Mouse (Mus musculus): ENCODE measurements around the gene Rnf123. TPM values are rescaled to one million over a fixed set of nuclear protein-coding genes. Genes with fewer than 3 reads are reported as not detected.

Rnf123 gene
- total and polyA plus RNA-seq, 2 experiments = 19.6 to 97.5 TPM

DNA sequence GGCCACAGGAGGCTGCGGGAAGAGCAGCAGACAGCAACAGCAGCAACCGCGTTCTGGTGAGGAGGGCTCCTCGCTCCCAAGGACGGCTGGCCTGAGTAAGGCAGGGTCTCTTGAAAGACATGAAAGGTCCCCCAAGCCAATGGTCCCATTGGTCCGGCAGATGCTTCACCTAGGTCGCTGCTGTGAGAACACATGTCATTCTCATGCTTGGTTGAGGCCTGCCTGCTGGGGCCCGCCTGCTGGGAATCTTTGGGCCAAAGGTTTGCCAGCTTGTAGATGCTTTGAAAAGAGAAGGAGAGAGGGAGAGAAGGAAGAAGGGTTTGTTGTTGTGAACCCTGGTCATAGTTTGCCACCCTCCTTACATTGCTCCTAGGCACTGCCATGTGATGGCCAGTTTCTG lies 16.5 kb upstream of the Rnf123 start:
- Histone ChIP-seq H3K27me3 (ENCODE audit: control insufficient read depth, insufficient read depth, low read length) (no peaks in the 10 kb centered on the region), H3K36me3 (ENCODE audit: control insufficient read depth, insufficient read depth, low read length) (no peaks in the 10 kb centered on the region), H3K4me3 (ENCODE audit: insufficient read depth, low read depth, low read length) (no peak overlapping the region), H3K79me2 (ENCODE audit: control insufficient read depth, insufficient read depth, low read length) (no peaks in the 10 kb centered on the region), H3K4me1 (ENCODE audit: control insufficient read depth, insufficient read depth, low read length) (peaks cover 3% of the 10 kb centered on the region; the same call in 1 of the 2 replicates), H3K9ac (ENCODE audit: low read depth, low read length) (no peak overlapping the region), H3K27ac (replicated peaks; ENCODE audit: insufficient read depth, low read depth, low read length) (no peak overlapping the region)
- DNase-seq (ENCODE audit: extremely low read depth, low read depth, low spot score) = no peak
- 91% methylated on average over 8 of the region's 8 CpGs for WGBS
- TF ChIP-seq CTCF (IDR thresholded peaks at IDR 0.05; ENCODE audit: low read depth, low read length) = no peak
- no peak for TF ChIP-seq POLR2A (IDR thresholded peaks at IDR 0.05; ENCODE audit: extremely low read depth, insufficient read depth, low read length)

- WGBS = 33% methylated on average over 10 of the region's 10 CpGs
Measured at GRCm38 (mm10) chr9:108095949-108096712, 13.0 kb upstream of the Rnf123 start.

DNA sequence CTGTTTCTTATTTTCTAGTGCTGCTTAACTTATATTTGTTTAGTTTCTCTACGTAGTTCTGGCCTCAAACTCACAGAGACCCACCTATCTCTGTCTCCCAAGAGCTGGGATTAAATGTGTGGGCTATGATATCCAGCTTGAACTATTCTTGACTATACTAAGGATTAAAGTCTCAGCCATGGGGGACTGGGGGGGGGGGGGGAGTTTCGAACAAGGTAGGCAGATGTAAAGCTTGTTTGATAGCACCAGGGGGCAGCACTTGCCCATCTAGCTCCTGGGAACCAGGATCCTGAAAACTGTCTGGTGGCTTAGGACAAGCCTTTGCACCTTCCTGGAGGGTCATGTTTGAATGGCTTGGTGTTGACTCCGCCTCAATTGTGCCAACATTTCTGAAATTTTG lies 12.4 kb upstream of the Rnf123 start:
- Histone ChIP-seq H3K27ac (replicated peaks; ENCODE audit: insufficient read depth, low read depth, low read length) (peak overlapping the region; percentile 37), H3K4me1 (ENCODE audit: control insufficient read depth, insufficient read depth, low read length) (peaks cover 13% of the 10 kb centered on the region), H3K27me3 (ENCODE audit: control insufficient read depth, insufficient read depth, low read length) (no peaks in the 10 kb centered on the region), H3K4me3 (ENCODE audit: insufficient read depth, low read depth, low read length) (no peak overlapping the region; the same call in 1 of the 2 replicates), H3K36me3 (ENCODE audit: control insufficient read depth, insufficient read depth, low read length) (peaks cover 3% of the 10 kb centered on the region; the same call in 1 of the 2 replicates), H3K79me2 (ENCODE audit: control insufficient read depth, insufficient read depth, low read length) (peaks cover 3% of the 10 kb centered on the region; the same call in 1 of the 2 replicates), H3K9ac (ENCODE audit: low read depth, low read length) (no peak overlapping the region)
- 5% methylated on average over 3 of the region's 3 CpGs for WGBS
- DNase-seq (ENCODE audit: extremely low read depth, low read depth, low spot score) = peak; percentile 76
- TF ChIP-seq CTCF (IDR thresholded peaks at IDR 0.05; ENCODE audit: low read depth, low read length) = peak; percentile 79
- TF ChIP-seq POLR2A (IDR thresholded peaks at IDR 0.05; ENCODE audit: extremely low read depth, insufficient read depth, low read length) = no peak

More at GRCm38 (mm10) chr9:108095949-108096712, 13.0 kb upstream of the Rnf123 start:
- TF ChIP-seq POLR2A (IDR thresholded peaks at IDR 0.05; ENCODE audit: extremely low read depth, insufficient read depth, low read length) = no peak
- 0 out of 2 replicates have a peak, but pooled peaks have one; percentile 6 for TF ChIP-seq CTCF (IDR thresholded peaks at IDR 0.05; ENCODE audit: low read depth, low read length)
- Histone ChIP-seq H3K36me3 (ENCODE audit: control insufficient read depth, insufficient read depth, low read length) (peaks cover 2% of the 10 kb centered on the region; the same call in 1 of the 2 replicates), H3K27ac (replicated peaks; ENCODE audit: insufficient read depth, low read depth, low read length) (peak overlapping the region; percentile 37), H3K9ac (ENCODE audit: low read depth, low read length) (no peak overlapping the region), H3K27me3 (ENCODE audit: control insufficient read depth, insufficient read depth, low read length) (no peaks in the 10 kb centered on the region), H3K4me3 (ENCODE audit: insufficient read depth, low read depth, low read length) (no peak overlapping the region), H3K4me1 (ENCODE audit: control insufficient read depth, insufficient read depth, low read length) (peaks cover 11% of the 10 kb centered on the region), H3K79me2 (ENCODE audit: control insufficient read depth, insufficient read depth, low read length) (peaks cover 3% of the 10 kb centered on the region; the same call in 1 of the 2 replicates)
- DNase-seq (ENCODE audit: extremely low read depth, low read depth, low spot score) = peak; percentile 90

GRCm38 (mm10) chr9:108094998-108095411 lies 11.9 kb upstream of the Rnf123 start:
- TF ChIP-seq CTCF (IDR thresholded peaks at IDR 0.05; ENCODE audit: low read depth, low read length) = no peak
- TF ChIP-seq POLR2A (IDR thresholded peaks at IDR 0.05; ENCODE audit: extremely low read depth, insufficient read depth, low read length) = no peak
- Histone ChIP-seq H3K4me3 (ENCODE audit: insufficient read depth, low read depth, low read length) (peak overlapping the region; percentile 45), H3K9ac (ENCODE audit: low read depth, low read length) (peak overlapping the region; percentile 45), H3K27ac (replicated peaks; ENCODE audit: insufficient read depth, low read depth, low read length) (peak overlapping the region; percentile 64), H3K79me2 (ENCODE audit: control insufficient read depth, insufficient read depth, low read length) (peaks cover 3% of the 10 kb centered on the region; the same call in 1 of the 2 replicates), H3K27me3 (ENCODE audit: control insufficient read depth, insufficient read depth, low read length) (no peaks in the 10 kb centered on the region), H3K36me3 (ENCODE audit: control insufficient read depth, insufficient read depth, low read length) (peaks cover 3% of the 10 kb centered on the region; the same call in 1 of the 2 replicates), H3K4me1 (ENCODE audit: control insufficient read depth, insufficient read depth, low read length) (peaks cover 13% of the 10 kb centered on the region)
- peak; percentile 62 for DNase-seq (ENCODE audit: extremely low read depth, low read depth, low spot score)
- WGBS = under 1% methylated on average over 16 of the region's 16 CpGs

DNA sequence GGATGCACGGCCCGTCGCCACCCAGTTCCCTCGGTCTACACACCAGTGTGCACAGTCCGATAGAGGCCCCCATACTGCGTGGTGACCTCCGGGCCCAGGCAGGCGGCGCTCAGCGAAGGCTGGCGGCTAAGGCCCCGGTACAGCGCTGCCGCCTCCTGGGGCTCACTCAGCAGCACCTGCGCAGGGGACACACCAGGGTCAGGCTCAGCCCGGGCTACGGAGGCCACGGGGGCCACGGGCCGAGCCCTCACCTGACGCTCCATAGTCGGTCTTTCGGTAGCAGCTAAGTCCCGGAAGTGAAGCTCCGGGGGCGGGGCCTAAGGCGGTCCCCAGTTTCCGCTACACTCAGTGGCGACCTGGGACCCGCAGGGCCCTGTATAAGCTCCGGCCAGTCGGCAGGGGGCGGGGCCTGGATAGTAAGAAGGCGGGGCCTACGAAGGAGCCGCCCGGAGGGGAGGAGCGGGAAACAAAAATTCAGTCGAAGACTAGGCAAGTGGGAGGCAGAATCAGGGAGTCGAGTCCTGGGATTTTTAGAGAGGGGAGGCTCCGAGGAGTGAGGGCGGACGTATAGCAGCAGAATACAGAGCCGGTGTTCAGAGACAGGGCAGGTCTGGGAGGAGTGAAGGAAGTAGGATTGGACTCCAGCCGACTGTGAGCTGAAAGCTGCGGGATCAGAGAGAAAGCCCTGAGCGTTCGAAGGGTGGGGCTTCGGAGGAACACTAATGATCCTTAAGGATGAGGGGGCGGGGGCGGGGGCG lies 11.2 kb upstream of the Rnf123 start, which contains the start of gene Apeh:
Apeh (minus strand) TSS at position 423 of the 758 bp plus-strand sequence.
- peak within 1 kb of the TSS; percentile 94 for H3K9ac ChIP-seq (ENCODE audit: low read depth, low read length)
- DNase-seq (ENCODE audit: extremely low read depth, low read depth, low spot score) = peak; percentile 82
- no peaks in the 10 kb centered on the region for H3K27me3 ChIP-seq (ENCODE audit: control insufficient read depth, insufficient read depth, low read length)
- peak within 1 kb of the TSS; percentile 75 for H3K4me3 ChIP-seq (ENCODE audit: insufficient read depth, low read depth, low read length)
- peaks cover 13% of the 10 kb centered on the region for H3K4me1 ChIP-seq (ENCODE audit: control insufficient read depth, insufficient read depth, low read length)
- peak; percentile 75 for TF ChIP-seq POLR2A (IDR thresholded peaks at IDR 0.05; ENCODE audit: extremely low read depth, insufficient read depth, low read length)
- TF ChIP-seq CTCF (IDR thresholded peaks at IDR 0.05; ENCODE audit: low read depth, low read length) = no peak
- H3K36me3 ChIP-seq (ENCODE audit: control insufficient read depth, insufficient read depth, low read length) = peaks cover 10% of the 10 kb centered on the region; the same call in 1 of the 2 replicates
- peak within 1 kb of the TSS; percentile 74 for H3K27ac ChIP-seq (replicated peaks; ENCODE audit: insufficient read depth, low read depth, low read length)
- WGBS = under 1% methylated on average over 52 of the region's 52 CpGs
- H3K79me2 ChIP-seq (ENCODE audit: control insufficient read depth, insufficient read depth, low read length) = peaks cover 3% of the 10 kb centered on the region; the same call in 1 of the 2 replicates
